Mouse (Mus musculus) thymus, adult 2 months (tissue): Measurements from ENCODE around the gene Ppp1r12a.

Experiments used
- CTCF ChIP-seq: fragments of 200-500 bp; IDR thresholded peaks from 2 replicates; pipeline ENCODE4 v1.5.1; 2012; ENCODE audit warnings: mild to moderate bottlenecking, control low read depth, low read length, moderate library complexity, borderline replicate concordance; ENCODE audit not compliant: control insufficient read depth, poor library complexity, insufficient read depth; ENCODE audit errors: extremely low read depth
- POLR2A ChIP-seq: fragments of 200-500 bp; IDR thresholded peaks from 2 replicates; pipeline ENCODE4 v1.6.1; 2012; ENCODE audit warnings: mild to moderate bottlenecking, low read length, control low read depth, moderate library complexity; ENCODE audit not compliant: control insufficient read depth, poor library complexity, insufficient read depth; ENCODE audit errors: extremely low read depth

DNA sequence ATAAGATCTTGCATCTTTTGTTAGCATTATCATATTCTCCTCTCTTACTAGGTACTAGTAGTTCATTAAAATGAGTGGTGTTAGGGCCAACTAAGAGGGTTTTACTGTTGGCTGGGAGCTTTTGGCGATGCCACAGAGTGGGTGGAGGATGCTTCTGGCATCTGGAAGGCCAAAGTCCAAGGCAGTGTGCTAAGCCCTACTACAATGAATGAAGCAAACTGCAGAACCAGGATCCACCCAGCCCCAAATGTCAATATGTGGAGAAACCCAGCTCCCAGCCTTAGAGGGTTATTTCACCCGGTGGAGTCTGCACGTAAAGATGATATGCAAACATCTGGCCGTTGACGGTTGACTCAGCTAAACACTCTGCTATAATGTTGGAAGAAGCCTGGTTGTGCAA, 167.8 kb downstream of the Ppp1r12a start:
- TF ChIP-seq CTCF: no peak
- TF ChIP-seq POLR2A: no peak
